Mouse (Mus musculus) retina, postnatal 7 days (tissue): ENCODE results near the gene Bnc2.

ENCODE experiments used
- DNase-seq: peaks from one replicate; pipeline ENCODE4 v3.0.0-alpha.2; 2012; ENCODE audit warnings: low read depth, low spot score

The Bnc2 gene

DNA sequence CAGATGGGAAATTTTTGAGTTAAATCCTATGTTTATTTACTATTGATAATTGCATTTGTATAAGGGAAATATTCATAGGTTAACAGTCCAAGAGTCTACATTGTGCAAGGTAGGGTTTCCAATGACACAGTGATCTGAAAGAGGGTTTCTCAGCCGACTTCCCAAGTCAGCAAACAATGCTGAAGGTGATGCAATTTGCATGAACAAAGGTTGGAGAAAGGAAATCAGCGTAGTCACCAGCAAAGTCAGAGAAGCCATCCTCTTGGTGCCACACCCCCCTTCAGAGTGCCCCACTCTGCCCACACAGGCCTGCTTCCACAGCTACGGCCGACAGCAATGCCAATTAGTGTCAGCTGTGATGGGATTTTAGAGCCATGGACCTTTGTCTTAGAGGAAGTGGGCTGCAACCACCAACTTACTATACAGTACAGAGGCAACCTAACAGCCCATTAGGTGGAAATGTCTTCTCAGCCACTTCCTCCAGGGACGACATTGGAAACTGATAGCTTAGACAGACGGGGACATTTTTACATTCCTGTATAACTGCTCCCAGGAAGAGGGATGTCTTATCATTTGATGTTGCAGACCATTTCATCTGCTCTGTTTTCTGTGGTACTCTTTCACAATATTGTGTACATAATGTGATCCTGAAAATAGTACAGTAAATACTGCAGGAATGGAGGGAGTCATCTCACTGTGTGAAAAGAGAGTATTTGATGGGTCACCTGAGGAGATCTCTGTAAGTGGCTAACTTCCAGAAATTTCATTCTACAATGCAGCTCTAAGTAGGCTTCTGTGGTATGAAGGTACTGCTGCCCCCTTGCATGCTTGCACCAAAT, 243.2 kb downstream of the Bnc2 start:
- no peak for DNase-seq

GRCm38 (mm10) chr4:84427955-84428354, 247.1 kb downstream of the Bnc2 start:
- no peak for DNase-seq

GRCm38 (mm10) chr4:84411431-84411830, 263.6 kb downstream of the Bnc2 start:
- no peak for DNase-seq

GRCm38 (mm10) chr4:84407328-84408028, 267.6 kb downstream of the Bnc2 start:
- no peak for DNase-seq

DNA sequence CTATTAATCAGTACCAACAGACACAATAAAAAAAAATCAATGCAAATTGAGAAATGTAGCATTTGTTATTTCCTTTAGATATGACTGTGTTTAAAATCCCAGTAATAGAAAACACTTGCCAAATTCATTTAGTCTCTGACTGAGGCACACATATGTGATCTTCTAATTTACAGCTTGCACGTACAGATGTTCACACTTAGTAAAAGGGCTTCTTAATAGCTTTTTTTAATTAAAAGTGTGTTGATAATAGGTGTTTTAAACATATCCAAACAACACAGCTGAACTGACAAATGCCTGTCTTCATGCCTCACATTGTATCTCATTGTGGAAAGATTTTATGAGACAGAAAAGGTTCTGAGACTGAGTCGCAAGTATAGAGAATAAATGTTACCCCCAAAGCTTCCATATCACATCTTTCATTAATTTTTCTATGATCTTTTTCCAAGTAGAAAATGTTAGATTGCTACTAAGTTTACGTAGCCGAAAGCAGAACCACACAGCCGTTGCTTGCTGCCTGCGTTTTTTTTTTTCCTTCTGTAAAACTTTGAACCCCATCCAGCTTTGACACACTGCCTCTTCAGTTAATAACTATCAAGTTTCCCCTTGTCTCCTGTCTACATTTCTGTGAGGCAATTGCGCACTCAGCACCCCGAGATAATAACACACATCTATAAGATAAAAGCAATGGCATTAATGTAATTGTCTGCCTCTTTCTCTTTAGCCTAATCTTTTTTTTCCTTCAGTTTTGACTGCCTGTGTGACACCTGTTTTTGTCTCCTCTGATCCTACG, 271.5 kb downstream of the Bnc2 start:
- DNase-seq = no peak

DNA sequence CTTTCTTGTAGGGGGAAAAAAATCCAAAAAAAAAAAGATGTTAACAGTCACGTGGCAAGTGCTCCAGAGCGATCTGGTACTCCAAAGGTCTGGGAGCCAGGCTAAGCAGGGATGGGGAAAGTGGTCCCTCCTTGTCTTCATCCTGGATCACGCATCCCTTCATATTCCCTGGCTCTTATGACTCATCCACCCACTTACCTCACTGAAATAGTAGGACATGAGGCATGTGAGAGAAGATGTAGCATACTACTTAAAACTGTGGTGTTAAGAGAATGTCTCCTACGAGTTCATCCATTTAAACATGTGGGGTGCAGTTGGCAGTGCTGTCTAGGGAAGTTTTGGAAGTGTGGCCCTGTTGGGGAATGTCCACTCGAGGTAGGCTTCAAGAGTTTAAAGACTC, 286.1 kb downstream of the Bnc2 start:
- no peak for DNase-seq

- DNase-seq = no peak
Measured at GRCm38 (mm10) chr4:84385156-84385555, 289.9 kb downstream of the Bnc2 start.

GRCm38 (mm10) chr4:84379289-84379688, 295.8 kb downstream of the Bnc2 start:
- no peak for DNase-seq

- no peak for DNase-seq
Measured at GRCm38 (mm10) chr4:84377513-84377912, 297.6 kb downstream of the Bnc2 start.

- no peak for DNase-seq
Measured at GRCm38 (mm10) chr4:84362337-84362823, 312.7 kb downstream of the Bnc2 start.

DNA sequence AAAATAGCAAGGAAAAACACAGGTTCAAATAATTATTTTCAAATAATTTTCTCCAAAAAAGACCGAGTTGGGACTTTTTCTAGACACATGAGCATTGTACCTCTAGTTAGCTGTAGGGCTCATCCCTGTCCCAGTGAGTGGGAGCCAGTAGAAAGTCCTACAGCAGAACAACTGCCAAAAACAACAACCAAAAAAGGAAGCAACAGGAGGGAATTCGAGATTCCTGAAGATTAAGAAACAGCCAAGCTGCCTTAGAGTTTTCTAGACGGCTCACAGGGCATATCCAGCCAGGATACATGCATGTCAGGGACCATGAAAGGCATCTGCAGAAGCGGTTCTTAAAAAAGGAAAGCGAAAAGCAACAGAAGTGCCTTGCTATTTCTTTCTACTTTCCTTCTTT, 313.9 kb downstream of the Bnc2 start:
- no peak for DNase-seq

GRCm38 (mm10) chr4:84359996-84360395, 315.1 kb downstream of the Bnc2 start:
- no peak for DNase-seq

DNA sequence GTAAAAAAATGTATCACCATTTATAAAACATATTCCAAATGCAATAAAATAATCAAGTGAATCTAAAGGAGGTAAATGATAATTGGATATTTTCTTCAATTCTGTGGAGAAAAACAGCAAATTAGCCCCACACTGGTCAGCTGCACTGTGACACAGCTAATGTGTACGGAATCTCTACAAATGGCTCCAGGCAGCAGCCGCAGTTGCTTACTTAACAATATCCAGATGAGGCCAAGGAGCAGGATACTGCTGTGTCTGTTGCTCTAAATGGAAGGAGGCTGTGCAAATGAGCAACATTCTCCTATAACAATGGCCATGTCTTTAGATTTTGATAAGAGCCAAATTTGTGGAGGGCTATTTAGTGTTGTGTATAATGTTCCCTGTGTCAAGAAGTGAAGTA, 316.9 kb downstream of the Bnc2 start:
- no peak for DNase-seq

DNA sequence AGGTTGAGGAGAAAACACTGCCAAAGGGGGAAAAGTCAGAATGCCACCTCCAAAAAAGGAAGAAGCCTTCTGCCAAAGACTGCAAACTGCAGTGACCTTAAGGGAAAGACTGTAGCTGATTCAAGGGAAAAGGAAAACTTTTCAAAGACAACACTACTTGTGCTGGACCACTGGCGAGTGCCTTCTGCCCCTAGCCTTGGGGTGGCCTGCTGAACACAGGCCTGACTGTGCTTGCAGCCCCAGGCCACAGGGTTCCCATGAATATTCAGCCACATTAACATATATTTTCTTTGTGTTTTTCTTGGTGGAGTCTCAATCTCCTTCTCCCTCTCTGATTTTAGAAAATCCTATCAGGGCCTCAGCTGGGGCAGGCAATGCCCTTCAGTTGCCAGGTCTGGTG, 317.7 kb downstream of the Bnc2 start:
- DNase-seq = no peak

GRCm38 (mm10) chr4:84356468-84357153, 318.5 kb downstream of the Bnc2 start:
- DNase-seq = no peak

DNA sequence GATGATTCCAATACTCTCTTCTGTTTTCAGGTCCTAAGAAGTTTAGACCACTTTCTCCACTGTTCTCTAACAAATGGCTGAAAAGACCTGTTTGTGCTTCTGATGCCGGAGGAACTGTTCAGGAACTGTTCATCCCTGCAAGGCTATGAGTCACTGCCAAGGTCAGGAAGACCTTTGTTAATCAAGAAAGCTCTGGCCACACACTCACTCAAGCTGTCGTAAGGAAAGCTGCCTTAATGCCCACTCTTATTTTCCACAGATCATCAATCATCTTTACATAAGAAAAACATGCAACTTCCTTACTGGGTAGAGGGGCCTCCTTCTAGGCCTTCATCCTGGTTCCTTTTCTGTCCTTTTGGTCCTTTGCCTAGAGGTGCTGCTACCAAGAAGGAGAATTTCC, 322.4 kb downstream of the Bnc2 start:
- DNase-seq = no peak

DNA sequence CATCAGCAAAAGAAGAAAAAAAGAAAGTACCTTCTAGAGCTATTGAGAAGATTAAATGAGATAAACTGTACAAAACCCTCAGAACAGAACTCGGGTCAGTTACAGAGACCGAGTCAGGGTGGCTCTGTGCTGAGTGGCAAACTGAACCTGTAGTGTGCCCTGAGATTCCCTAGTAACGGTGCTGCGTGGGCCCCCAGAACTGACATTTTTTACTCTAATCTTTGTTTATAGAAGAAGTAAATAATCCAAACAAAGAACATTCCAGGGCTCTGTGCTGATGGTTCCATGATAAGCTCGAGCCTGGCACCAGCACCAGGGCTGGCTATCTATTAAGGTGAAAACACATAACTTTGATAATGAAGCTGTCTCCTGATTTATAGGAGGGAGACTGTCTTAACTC, 325.5 kb downstream of the Bnc2 start:
- no peak for DNase-seq

- no peak for DNase-seq
Measured at GRCm38 (mm10) chr4:84339172-84339571, 335.9 kb downstream of the Bnc2 start.

- DNase-seq = no peak
Measured at GRCm38 (mm10) chr4:84331995-84332394, 343.1 kb downstream of the Bnc2 start.

- no peak for DNase-seq
Measured at GRCm38 (mm10) chr4:84331450-84331849, 343.6 kb downstream of the Bnc2 start.

DNA sequence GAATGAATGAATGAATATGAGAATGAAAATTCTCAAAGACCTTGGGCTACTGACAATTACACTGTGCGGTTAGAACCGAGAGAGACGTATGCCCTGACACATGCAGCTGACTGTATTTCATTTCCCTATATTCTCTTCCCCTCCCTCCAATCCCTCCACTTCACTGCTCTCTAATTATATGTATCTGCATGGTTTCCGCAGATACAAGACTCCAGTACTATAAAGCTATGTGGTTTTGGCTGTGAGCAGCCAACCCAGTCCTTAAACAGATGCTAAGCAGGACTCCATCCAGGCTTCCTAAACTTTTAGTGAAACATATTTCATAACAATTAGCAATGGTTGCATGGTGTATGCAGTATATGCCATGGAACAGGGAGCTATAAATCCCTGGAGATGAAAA, 344.6 kb downstream of the Bnc2 start:
- no peak for DNase-seq

DNA sequence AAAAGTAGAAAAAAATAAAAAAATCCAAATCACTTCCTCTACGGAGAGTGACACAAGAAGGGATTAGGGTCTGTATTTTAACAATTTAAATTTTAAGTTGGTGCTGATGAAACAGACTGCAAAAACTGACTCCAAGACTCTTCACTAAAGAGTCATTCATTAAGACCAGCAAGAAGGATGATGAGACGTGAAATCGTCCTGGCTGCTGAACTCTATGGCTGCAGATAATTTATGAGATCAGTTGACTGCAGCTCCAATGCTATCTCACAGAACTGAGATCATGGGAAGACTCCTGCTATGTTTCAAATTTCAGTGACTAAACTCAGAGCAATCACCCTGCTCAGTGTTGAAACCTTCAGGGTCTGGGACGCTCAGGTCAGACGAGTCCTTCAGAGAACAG, 345.4 kb downstream of the Bnc2 start:
- DNase-seq = no peak
